Mouse (Mus musculus): ENCODE data around the gene Tssc4. TPM values are rescaled to one million over a fixed set of nuclear protein-coding genes. Genes with fewer than 3 reads are reported as not detected.

Tssc4 gene
- total and polyA plus RNA-seq, 2 experiments from 2014 or later: 102 to 118 TPM

GRCm38 (mm10) chr7:143037306-143037705, 31.7 kb upstream of the Tssc4 start:
- H3K4me3 ChIP-seq (ENCODE audit: low read length): no peak overlapping the region
- H3K27me3 ChIP-seq (ENCODE audit: insufficient read depth, low read length): no peaks in the 10 kb centered on the region
- no peak overlapping the region for H3K4me2 ChIP-seq (ENCODE audit: low read depth, low read length)
- no peak for ATAC-seq
- 92% methylated on average over 4 of the region's 4 CpGs for WGBS
- H3K4me1 ChIP-seq (ENCODE audit: insufficient read depth, low read length): no peaks in the 10 kb centered on the region
- H3K27ac ChIP-seq: no peak overlapping the region
- TF ChIP-seq CTCF (IDR thresholded peaks at IDR 0.05; ENCODE audit: low read depth): no peak
- DNase-seq (ENCODE audit: low spot score): no peak
- H3K9ac ChIP-seq (replicated peaks; ENCODE audit: low read length): no peak overlapping the region
- no peaks in the 10 kb centered on the region for H3K9me3 ChIP-seq (ENCODE audit: low read length)
- H3K36me3 ChIP-seq (ENCODE audit: insufficient read depth, low read length): peaks cover 44% of the 10 kb centered on the region

- H3K9me3 ChIP-seq (ENCODE audit: low read length): no peaks in the 10 kb centered on the region
- H3K4me1 ChIP-seq (ENCODE audit: insufficient read depth, low read length): no peaks in the 10 kb centered on the region
- 95% methylated on average over 3 of the region's 3 CpGs for WGBS
- ATAC-seq (no peak), DNase-seq (ENCODE audit: low spot score) (no peak)
- peaks cover 37% of the 10 kb centered on the region for H3K36me3 ChIP-seq (ENCODE audit: insufficient read depth, low read length)
- no peak overlapping the region for H3K27ac ChIP-seq
- H3K4me3 ChIP-seq (ENCODE audit: low read length): no peak overlapping the region
- H3K27me3 ChIP-seq (ENCODE audit: insufficient read depth, low read length): no peaks in the 10 kb centered on the region
- H3K4me2 ChIP-seq (ENCODE audit: low read depth, low read length): no peak overlapping the region
- TF ChIP-seq CTCF (IDR thresholded peaks at IDR 0.05; ENCODE audit: low read depth): no peak
- no peak overlapping the region for H3K9ac ChIP-seq (replicated peaks; ENCODE audit: low read length)
These were observed 30.7 kb upstream of the Tssc4 start for GRCm38 (mm10) chr7:143038174-143038931.

- ATAC-seq: no peak
- Histone ChIP-seq H3K9ac (replicated peaks; ENCODE audit: low read length) (no peak overlapping the region), H3K27me3 (ENCODE audit: insufficient read depth, low read length) (no peaks in the 10 kb centered on the region), H3K36me3 (ENCODE audit: insufficient read depth, low read length) (peaks cover 37% of the 10 kb centered on the region), H3K9me3 (ENCODE audit: low read length) (no peaks in the 10 kb centered on the region), H3K4me3 (ENCODE audit: low read length) (no peak overlapping the region), H3K27ac (no peak overlapping the region), H3K4me1 (ENCODE audit: insufficient read depth, low read length) (no peaks in the 10 kb centered on the region), H3K4me2 (ENCODE audit: low read depth, low read length) (no peak overlapping the region)
- 94% methylated on average over 3 of the region's 3 CpGs for WGBS
- no peak for TF ChIP-seq CTCF (IDR thresholded peaks at IDR 0.05; ENCODE audit: low read depth)
- no peak for DNase-seq (ENCODE audit: low spot score)
These were observed 28.5 kb upstream of the Tssc4 start for GRCm38 (mm10) chr7:143040561-143040960.

GRCm38 (mm10) chr7:143041138-143041822, 27.8 kb upstream of the Tssc4 start:
- no peak overlapping the region for H3K9ac ChIP-seq (replicated peaks; ENCODE audit: low read length)
- H3K4me3 ChIP-seq (ENCODE audit: low read length): no peak overlapping the region
- ATAC-seq (no peak), DNase-seq (ENCODE audit: low spot score) (no peak)
- H3K27me3 ChIP-seq (ENCODE audit: insufficient read depth, low read length): no peaks in the 10 kb centered on the region
- no peak for TF ChIP-seq CTCF (IDR thresholded peaks at IDR 0.05; ENCODE audit: low read depth)
- no peak overlapping the region for H3K4me2 ChIP-seq (ENCODE audit: low read depth, low read length)
- no peak overlapping the region for H3K27ac ChIP-seq
- WGBS: 75% methylated on average over 3 of the region's 3 CpGs
- no peaks in the 10 kb centered on the region for H3K4me1 ChIP-seq (ENCODE audit: insufficient read depth, low read length)
- peaks cover 37% of the 10 kb centered on the region for H3K36me3 ChIP-seq (ENCODE audit: insufficient read depth, low read length)
- H3K9me3 ChIP-seq (ENCODE audit: low read length): no peaks in the 10 kb centered on the region

GRCm38 (mm10) chr7:143042089-143042488, 27.0 kb upstream of the Tssc4 start:
- no peak for TF ChIP-seq CTCF (IDR thresholded peaks at IDR 0.05; ENCODE audit: low read depth)
- H3K36me3 ChIP-seq (ENCODE audit: insufficient read depth, low read length): peaks cover 33% of the 10 kb centered on the region
- H3K9me3 ChIP-seq (ENCODE audit: low read length): no peaks in the 10 kb centered on the region
- no peak overlapping the region for H3K4me3 ChIP-seq (ENCODE audit: low read length)
- ATAC-seq: no peak
- H3K4me1 ChIP-seq (ENCODE audit: insufficient read depth, low read length): no peaks in the 10 kb centered on the region
- H3K27me3 ChIP-seq (ENCODE audit: insufficient read depth, low read length): no peaks in the 10 kb centered on the region
- H3K27ac ChIP-seq: peak overlapping the region; percentile 32; the same call in 1 of the 2 replicates
- no peak overlapping the region for H3K9ac ChIP-seq (replicated peaks; ENCODE audit: low read length)
- no peak overlapping the region for H3K4me2 ChIP-seq (ENCODE audit: low read depth, low read length)
- DNase-seq (ENCODE audit: low spot score): no peak
- 54% methylated on average over 3 of the region's 3 CpGs for WGBS

- no peak for TF ChIP-seq CTCF (IDR thresholded peaks at IDR 0.05; ENCODE audit: low read depth)
- no peaks in the 10 kb centered on the region for H3K9me3 ChIP-seq (ENCODE audit: low read length)
- 91% methylated on average over 3 of the region's 3 CpGs for WGBS
- H3K4me3 ChIP-seq (ENCODE audit: low read length): no peak overlapping the region
- peaks cover 30% of the 10 kb centered on the region for H3K36me3 ChIP-seq (ENCODE audit: insufficient read depth, low read length)
- H3K9ac ChIP-seq (replicated peaks; ENCODE audit: low read length): no peak overlapping the region
- ATAC-seq (no peak), DNase-seq (ENCODE audit: low spot score) (no peak)
- H3K27me3 ChIP-seq (ENCODE audit: insufficient read depth, low read length): no peaks in the 10 kb centered on the region
- H3K4me2 ChIP-seq (ENCODE audit: low read depth, low read length): no peak overlapping the region
- H3K4me1 ChIP-seq (ENCODE audit: insufficient read depth, low read length): no peaks in the 10 kb centered on the region
- no peak overlapping the region; the same call in 1 of the 2 replicates for H3K27ac ChIP-seq
These were observed 26.1 kb upstream of the Tssc4 start for GRCm38 (mm10) chr7:143042897-143043300.

All from hindbrain, postnatal 0 days (tissue).